Mouse (Mus musculus) lung, adult 2 months (tissue): Measurements from ENCODE around the gene Ppy. TPM values are rescaled to one million over a fixed set of nuclear protein-coding genes. Genes with fewer than 3 reads are reported as not detected.

Source experiments
- DNase-seq: peaks from one replicate; pipeline ENCODE4 v3.0.0; 2022
- H3K4me1 ChIP-seq: fragments of 200-500 bp; 2 replicates; pipeline ENCODE4 v1.6.1; 2011; ENCODE audit warnings: low read length; ENCODE audit not compliant: control insufficient read depth, insufficient read depth
- H3K4me3 ChIP-seq: fragments of 200-500 bp; replicated peaks from 2 replicates; pipeline ENCODE3; 2011; ENCODE audit warnings: low read depth, mild to moderate bottlenecking, control low read depth, low read length; ENCODE audit errors: extremely low read depth
- CTCF ChIP-seq: fragments of 200-500 bp; IDR thresholded peaks from 2 replicates; pipeline ENCODE4 v1.5.1; 2011; ENCODE audit warnings: mild to moderate bottlenecking, low read length, control low read depth; ENCODE audit not compliant: insufficient read depth
- POLR2A ChIP-seq: fragments of 200-500 bp; IDR thresholded peaks from 2 replicates; pipeline ENCODE4 v1.6.1; 2011; ENCODE audit warnings: low read depth, mild to moderate bottlenecking, control low read depth, low read length, borderline replicate concordance; ENCODE audit errors: extremely low read depth
- WGBS: fragments of 180-500 bp; shearing (Covaris S2); methylation state at CpG from one replicate; pipeline ENCODE4 v1.1.7; 2018; 5-methylcytosine and 5-hydroxymethylcytosine counted together
- polyA plus RNA-seq: library from polyadenylated mRNA; depleted of rRNA; stranded (reverse); fragments of >200 nt; gene quantifications from 2 replicates; pipeline ENCODE4 v1.2.3, GENCODE M21; 2012

Ppy gene
- polyA plus RNA-seq, 1 experiment = 9.8 TPM

GRCm38 (mm10) chr11:102089088-102089808 lies 11.9 kb downstream of the Ppy start:
- DNase-seq = peak; percentile 48
- Histone ChIP-seq H3K4me3 (peak overlapping the region; percentile 52), H3K4me1 (peaks cover 8% of the 10 kb centered on the region; the same call in 1 of the 2 replicates)
- no peak for TF ChIP-seq POLR2A
- TF ChIP-seq CTCF = peak; percentile 31; the same call in 1 of the 2 replicates
- 3% methylated on average over 20 of the region's 20 CpGs for WGBS

- WGBS = under 1% methylated on average over 49 of the region's 49 CpGs
- peak; percentile 60 for DNase-seq
- Histone ChIP-seq H3K4me3 (peak within 1 kb of the TSS; percentile 85), H3K4me1 (peaks cover 8% of the 10 kb centered on the region; the same call in 1 of the 2 replicates)
- TF ChIP-seq POLR2A (peak; percentile 56; the same call in 1 of the 2 replicates), CTCF (no peak)
Measured at GRCm38 (mm10) chr11:102087931-102088898, 12.9 kb downstream of the Ppy start, which contains the start of gene Mpp2. Gene Mpp2 (minus strand): TSS chr11:102088515.

GRCm38 (mm10) chr11:102087081-102087751 lies 13.9 kb downstream of the Ppy start:
- H3K4me3 ChIP-seq = peak overlapping the region; percentile 85
- TF ChIP-seq POLR2A (peak; percentile 8; the same call in 1 of the 2 replicates), CTCF (no peak)
- peaks cover 8% of the 10 kb centered on the region; the same call in 1 of the 2 replicates for H3K4me1 ChIP-seq
- peak; percentile 62 for DNase-seq
- under 1% methylated on average over 39 of the region's 39 CpGs for WGBS

- no peak for DNase-seq
- 21% methylated on average over 3 of the region's 3 CpGs for WGBS
- Histone ChIP-seq H3K4me1 (peaks cover 8% of the 10 kb centered on the region; the same call in 1 of the 2 replicates), H3K4me3 (no peak overlapping the region)
- TF ChIP-seq POLR2A (no peak), CTCF (no peak)
Measured at GRCm38 (mm10) chr11:102086331-102086730, 14.8 kb downstream of the Ppy start.

- H3K4me1 ChIP-seq = peaks cover 7% of the 10 kb centered on the region; the same call in 1 of the 2 replicates
- TF ChIP-seq POLR2A = no peak
- no peak for TF ChIP-seq CTCF
- WGBS = 60% methylated on average over 7 of the region's 7 CpGs
- DNase-seq = no peak
- no peak overlapping the region for H3K4me3 ChIP-seq
Measured at GRCm38 (mm10) chr11:102084159-102084558, 17.0 kb downstream of the Ppy start.

GRCm38 (mm10) chr11:102083193-102083592 lies 17.9 kb downstream of the Ppy start:
- no peak for DNase-seq
- no peak overlapping the region for H3K4me3 ChIP-seq
- TF ChIP-seq CTCF (no peak), POLR2A (no peak)
- 62% methylated on average over 4 of the region's 4 CpGs for WGBS
- H3K4me1 ChIP-seq = no peaks in the 10 kb centered on the region

- TF ChIP-seq POLR2A = no peak
- peak; percentile 25 for DNase-seq
- Histone ChIP-seq H3K4me3 (peak overlapping the region; percentile 23), H3K4me1 (no peaks in the 10 kb centered on the region)
- WGBS = 2% methylated on average over 18 of the region's 18 CpGs
Measured at GRCm38 (mm10) chr11:102082322-102082721, 18.8 kb downstream of the Ppy start.

GRCm38 (mm10) chr11:102073722-102074121 lies 27.4 kb downstream of the Ppy start:
- no peak for TF ChIP-seq POLR2A
- TF ChIP-seq CTCF = no peak
- no peaks in the 10 kb centered on the region for H3K4me1 ChIP-seq
- 82% methylated on average over 14 of the region's 14 CpGs for WGBS
- DNase-seq = no peak
- no peak overlapping the region for H3K4me3 ChIP-seq

- 71% methylated on average over 5 of the region's 5 CpGs for WGBS
- no peak for TF ChIP-seq CTCF
- no peak for TF ChIP-seq POLR2A
- no peak for DNase-seq
- Histone ChIP-seq H3K4me3 (no peak overlapping the region), H3K4me1 (no peaks in the 10 kb centered on the region)
Measured at GRCm38 (mm10) chr11:102072729-102073128, 28.4 kb downstream of the Ppy start.
